Mouse (Mus musculus): ENCODE results near the gene Coro7.

DNA sequence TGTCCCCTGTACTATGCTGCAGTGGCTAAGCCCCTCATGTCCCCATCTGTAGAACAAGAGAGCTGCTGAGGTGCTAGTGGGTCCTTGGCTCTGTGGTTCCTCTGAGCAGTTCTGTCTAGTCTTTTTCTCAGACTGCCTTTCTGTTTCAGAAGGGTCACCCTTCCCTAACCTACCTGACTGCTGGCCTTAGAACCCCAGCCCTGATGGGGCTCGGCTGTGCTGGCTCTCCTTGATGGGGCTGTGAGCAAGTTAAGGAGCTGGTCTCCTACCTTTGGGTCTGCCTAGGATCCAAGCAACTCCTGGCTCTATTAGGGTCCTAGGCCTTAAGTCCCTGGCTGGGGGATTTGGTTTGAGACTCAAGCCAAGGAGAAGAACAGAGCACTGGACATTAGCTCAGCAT, 64.3 kb downstream of the Coro7 start:
- no peak for TF ChIP-seq CTCF (IDR thresholded peaks at IDR 0.05)
- TF ChIP-seq EP300 (IDR thresholded peaks at IDR 0.05) = no peak
